Mouse (Mus musculus): ENCODE results near the gene Znrd1as. TPM values are rescaled to one million over a fixed set of nuclear protein-coding genes. Genes with fewer than 3 reads are reported as not detected.

Znrd1as gene
- total RNA-seq, 2 experiments from 2014 or later = 18.2 to 22.4 TPM

GRCm38 (mm10) chr17:37009460-37010042 lies 51.2 kb downstream of the Znrd1as start:
- H3K4me3 ChIP-seq = no peak overlapping the region
- H3K27ac ChIP-seq = no peak overlapping the region
- TF ChIP-seq CTCF (IDR thresholded peaks at IDR 0.05) = no peak
- intact Hi-C loops (cut with DNase I) = no loop called here
- no peak for DNase-seq

GRCm38 (mm10) chr17:37011719-37012118 lies 53.3 kb downstream of the Znrd1as start:
- intact Hi-C loops (cut with DNase I) = no loop called here
- no peak for DNase-seq
- H3K4me3 ChIP-seq = no peak overlapping the region
- no peak overlapping the region for H3K27ac ChIP-seq
- no peak for TF ChIP-seq CTCF (IDR thresholded peaks at IDR 0.05)

- intact Hi-C loops (cut with DNase I) = no loop called here
- no peak overlapping the region for H3K4me3 ChIP-seq
- H3K27ac ChIP-seq = no peak overlapping the region
- no peak for DNase-seq
- no peak for TF ChIP-seq CTCF (IDR thresholded peaks at IDR 0.05)
Measured at GRCm38 (mm10) chr17:37012141-37012540, 53.7 kb downstream of the Znrd1as start.

Other genes starting within 250 kb of the Znrd1as start
- not detected for gene H2-M10.5, start 185.7 kb upstream of the Znrd1as start, total RNA-seq (2021)
- not detected for gene H2-M10.6, start 146.4 kb upstream of the Znrd1as start, total RNA-seq (2021)
- 10 to 100 TPM; 18.9 to 23.5 TPM for gene Trim26, start 121.5 kb upstream of the Znrd1as start, total RNA-seq (2021)
- not detected for gene Trim15, start 91.4 kb upstream of the Znrd1as start, total RNA-seq (2021)
- not detected for gene Trim10, start 89.0 kb upstream of the Znrd1as start, total RNA-seq (2021)
- not detected for gene Trim40, start 68.5 kb upstream of the Znrd1as start, total RNA-seq (2021)
- gene Trim31, start 60.5 kb upstream of the Znrd1as start, total RNA-seq (2021) = not detected
- under 1 TPM; 0.14 to 0.33 TPM for gene Rnf39, start 15.7 kb upstream of the Znrd1as start, total RNA-seq (2021)
- gene Ppp1r11, start 6.9 kb upstream of the Znrd1as start, total RNA-seq (2021) = 10 to 100 TPM; 52.2 to 57.7 TPM
- gene Znrd1, start within 50 bp of the Znrd1as start, total RNA-seq (2021) = 10 to 100 TPM; 17.7 to 23.6 TPM
- gene 2410137M14Rik, start 22.6 kb downstream of the Znrd1as start, total RNA-seq (2021) = under 1 TPM in 1 of 2 experiments, not detected in 1; 0.45 TPM
- gene H2-M5, start 30.9 kb downstream of the Znrd1as start, total RNA-seq (2021) = under 1 TPM in 1 of 2 experiments, not detected in 1; 0.10 TPM
- 1 to 10 TPM in 1 of 2 experiments, under 1 TPM in 1; 0.23 to 1.3 TPM for gene Zfp57, start 42.6 kb downstream of the Znrd1as start, total RNA-seq (2021)
- not detected for gene Mog, start 64.8 kb downstream of the Znrd1as start, total RNA-seq (2021)
- gene Gabbr1, start 87.4 kb downstream of the Znrd1as start, total RNA-seq (2021) = 1 to 10 TPM; 8.5 to 9.1 TPM
- not detected for gene Olfr90, start 129.9 kb downstream of the Znrd1as start, total RNA-seq (2021)
- not detected for gene Olfr91, start 139.7 kb downstream of the Znrd1as start, total RNA-seq (2021)
- not detected for gene Olfr92, start 161.5 kb downstream of the Znrd1as start, total RNA-seq (2021)
- not detected for gene Olfr93, start 202.9 kb downstream of the Znrd1as start, total RNA-seq (2021)
- not detected for gene Ubd, start 235.3 kb downstream of the Znrd1as start, total RNA-seq (2021)
- not detected for gene Olfr94, start 242.4 kb downstream of the Znrd1as start, total RNA-seq (2021)